Comparison of ENCODE assay signal across 28 mouse cellular contexts in genomic region chr2:73493517-73493916, GRCm38 (mm10). TPM values are rescaled to one million over a fixed set of nuclear protein-coding genes. Genes with fewer than 3 reads are reported as not detected.
DNase-seq lines count a peak whose midpoint lies in the region; ATAC-seq and TF ChIP-seq lines count a peak whose summit lies in the region.
"Had no signal": no experiment of that assay in that cellular context is flagged by ENCODE, and none has a peak within 500 bp of the region (broad histone marks: within the 10 kb centered on the region; RNA-seq: fewer than 3 reads in every experiment).

No protein-coding gene starts in this region.

- peak; percentile 34; the same call in 1 of the 2 replicates for TF ChIP-seq CTCF in kidney, postnatal 0 days (IDR thresholded peaks at IDR 0.05; ENCODE audit: low read depth)

- no peaks in the 10 kb centered on the region for H3K9me3 ChIP-seq in kidney, postnatal 0 days (replicated peaks; ENCODE audit: low read length)
- no peaks in the 10 kb centered on the region for H3K9me3 ChIP-seq in megakaryocyte, embryonic 14.5 days
- no peaks in the 10 kb centered on the region for H3K9me3 ChIP-seq in limb, embryonic 10.5 days (replicated peaks)
- H3K9me3 ChIP-seq in limb, embryonic 15.5 days: no peaks in the 10 kb centered on the region
- H3K9me3 ChIP-seq: hindbrain, embryonic 10.5 days; intestine, embryonic 15.5 days; midbrain, embryonic 10.5 days; midbrain, embryonic 15.5 days; neural tube, embryonic 12.5 days had no signal

- no peak for DNase-seq in kidney, postnatal 0 days (ENCODE audit: low spot score)
- no peak for DNase-seq in kidney, postnatal 4 days
- DNase-seq in limb, embryonic 10.5 days (ENCODE audit: low spot score): no peak
- DNase-seq in cerebellum, adult 8-10 months: no peak
- DNase-seq in kidney, postnatal 36 days: no peak
- DNase-seq: adrenal gland, adult 8-10 months; B cell, adult 2 months; cerebellum, adult 2 months; cerebellum, postnatal 25 days; gastrocnemius, postnatal 25 days; heart, adult 11 months; heart, postnatal 10 days; kidney, adult 9 months; kidney, postnatal 14 days had no signal

- H3K4me3 ChIP-seq in kidney, postnatal 0 days (replicated peaks; ENCODE audit: low read depth, low read length): no peak overlapping the region
- peak overlapping the region; percentile 38 for H3K4me3 ChIP-seq in megakaryocyte, embryonic 14.5 days (replicated peaks)
- H3K4me3 ChIP-seq in limb, embryonic 10.5 days: no peak overlapping the region
- no peak overlapping the region for H3K4me3 ChIP-seq in limb, embryonic 15.5 days
- H3K4me3 ChIP-seq: hindbrain, embryonic 10.5 days; intestine, embryonic 15.5 days; midbrain, embryonic 10.5 days; midbrain, embryonic 15.5 days; myocyte; neural tube, embryonic 12.5 days had no signal

- H3K4me1 ChIP-seq in kidney, postnatal 0 days (replicated peaks; ENCODE audit: insufficient read depth, low read length): peaks cover 3% of the 10 kb centered on the region; the same call in 1 of the 2 replicates
- H3K4me1 ChIP-seq in megakaryocyte, embryonic 14.5 days: peaks cover 96% of the 10 kb centered on the region
- peaks cover 70% of the 10 kb centered on the region for H3K4me1 ChIP-seq in limb, embryonic 10.5 days
- H3K4me1 ChIP-seq in limb, embryonic 15.5 days: peaks cover 38% of the 10 kb centered on the region
- H3K4me1 ChIP-seq: midbrain, embryonic 15.5 days had no signal

- H3K4me2 ChIP-seq in kidney, postnatal 0 days (ENCODE audit: low read length): no peak overlapping the region
- no peak overlapping the region for H3K4me2 ChIP-seq in limb, embryonic 15.5 days
- H3K4me2 ChIP-seq: heart, embryonic 11.5 days; intestine, embryonic 15.5 days; midbrain, embryonic 15.5 days; neural tube, embryonic 12.5 days had no signal

- H3K27me3 ChIP-seq in kidney, postnatal 0 days (ENCODE audit: insufficient read depth, low read length): no peaks in the 10 kb centered on the region
- no peaks in the 10 kb centered on the region for H3K27me3 ChIP-seq in megakaryocyte, embryonic 14.5 days (replicated peaks)
- no peaks in the 10 kb centered on the region for H3K27me3 ChIP-seq in limb, embryonic 10.5 days (ENCODE audit: low read depth, poor library complexity, severe bottlenecking)
- H3K27me3 ChIP-seq in limb, embryonic 15.5 days: no peaks in the 10 kb centered on the region
- H3K27me3 ChIP-seq: intestine, embryonic 15.5 days; midbrain, embryonic 15.5 days; neural tube, embryonic 12.5 days had no signal

- no peak for ATAC-seq in kidney, postnatal 0 days (replicated peaks; ENCODE audit: low FRiP score, low read depth)
- no peak for ATAC-seq in megakaryocyte, adult 5-6 weeks (ENCODE audit: poor library complexity, severe bottlenecking)
- ATAC-seq in limb, embryonic 15.5 days (ENCODE audit: insufficient number of reproducible peaks, low FRiP score, low TSS enrichment, low read depth): no peak
- ATAC-seq: activated CD4-positive, CD25-positive, alpha-beta regulatory T cell, adult 4 months; forebrain, embryonic 14.5 days; hindbrain, embryonic 16.5 days; intestine, embryonic 15.5 days; midbrain, embryonic 15.5 days had no signal

- H3K9ac ChIP-seq in kidney, postnatal 0 days (ENCODE audit: low read depth, low read length): no peak overlapping the region
- no peak overlapping the region for H3K9ac ChIP-seq in limb, embryonic 15.5 days
- H3K9ac ChIP-seq: intestine, embryonic 15.5 days; midbrain, embryonic 15.5 days; neural tube, embryonic 12.5 days had no signal

- no peaks in the 10 kb centered on the region for H3K36me3 ChIP-seq in kidney, postnatal 0 days (ENCODE audit: insufficient read depth, low read length)
- H3K36me3 ChIP-seq in megakaryocyte, embryonic 14.5 days (replicated peaks; ENCODE audit: low read length): peaks cover 44% of the 10 kb centered on the region
- peaks cover 15% of the 10 kb centered on the region; the same call in 1 of the 2 replicates for H3K36me3 ChIP-seq in limb, embryonic 10.5 days
- H3K36me3 ChIP-seq in limb, embryonic 15.5 days: no peaks in the 10 kb centered on the region; the same call in 1 of the 2 replicates
- H3K36me3 ChIP-seq: intestine, embryonic 15.5 days; midbrain, embryonic 10.5 days; midbrain, embryonic 15.5 days; neural tube, embryonic 12.5 days had no signal

- no peak overlapping the region for H3K27ac ChIP-seq in kidney, postnatal 0 days
- H3K27ac ChIP-seq in limb, embryonic 10.5 days: peak overlapping the region; percentile 66
- H3K27ac ChIP-seq in limb, embryonic 15.5 days: 0 out of 2 replicates have a peak overlapping the region, but pooled peaks have one; percentile 1
- H3K27ac ChIP-seq: hindbrain, embryonic 10.5 days; intestine, embryonic 15.5 days; macrophage; midbrain, embryonic 10.5 days; midbrain, embryonic 15.5 days; neural tube, embryonic 12.5 days had no signal

- 75% methylated on average over 3 of the region's 3 CpGs for WGBS in kidney, postnatal 0 days
- WGBS in limb, embryonic 10.5 days: 62% methylated on average over 3 of the region's 3 CpGs
- 47% methylated on average over 3 of the region's 3 CpGs for WGBS in limb, embryonic 15.5 days

RNA-seq across cellular contexts. Expression of gene Wipf1, which starts 36.0 kb away (rescaled TPM):
- 7.6 and 8.0 TPM in 2 replicates for polyA plus RNA-seq in kidney, postnatal 0 days (2015; fragmentation: Nextera tagmentation; extraction: Ambion mirVana)
- 310 and 704 TPM in 2 replicates for polyA plus RNA-seq in megakaryocyte, embryonic 14.5 days (2012; ENCODE audit: insufficient read depth, low replicate concordance)
- total RNA-seq in megakaryocyte, adult 5-6 weeks (2015): 123 and 139 TPM in 2 replicates
- total RNA-seq in megakaryocyte, adult 5-6 weeks (2017): 37.4 and 55.2 TPM in 2 replicates
- polyA plus RNA-seq in limb, embryonic 10.5 days (2016; fragmentation: Nextera tagmentation; extraction: Ambion mirVana): 13.3 and 14.2 TPM in 2 replicates
- 15.1 TPM in 2 replicates for polyA plus RNA-seq in limb, embryonic 15.5 days (2015; fragmentation: Nextera tagmentation; extraction: Ambion mirVana)

Comparison
In these comparisons a context has a peak if more than half of its experiments do, and no peak if none do; other contexts are left out.
1. RNA of gene Wipf1, which starts 36.0 kb away (polyA plus RNA-seq): 310 to 704 TPM in megakaryocyte, embryonic 14.5 days; 15.1 TPM in limb, embryonic 15.5 days, 13.3 to 14.2 TPM in limb, embryonic 10.5 days and 7.6 to 8.0 TPM in kidney, postnatal 0 days; every median in the first group is over 10 times any median in the second.